Mouse (Mus musculus) midbrain, embryonic 14.5 days (tissue): ENCODE data around the gene Kif11. TPM values are rescaled to one million over a fixed set of nuclear protein-coding genes. Genes with fewer than 3 reads are reported as not detected.

Experiments
- ATAC-seq: fragments of 200-750 bp; cut with Nextera tagmentation; 2 replicates; pipeline ENCODE4 v1.8.0; 2017; ENCODE audit warnings: moderate number of reproducible peaks, moderate library complexity; ENCODE audit not compliant: low FRiP score, low TSS enrichment
- DNase-seq: peaks from one replicate; pipeline ENCODE4 v3.0.0-alpha.2; 2015
- H3K27ac ChIP-seq: fragments of 300-500 bp; sonication (generic); replicated peaks from 2 replicates; pipeline ENCODE4 v1.5.1; 2014; ENCODE audit warnings: mild to moderate bottlenecking, low read depth, low read length, moderate library complexity
- H3K27me3 ChIP-seq: fragments of 300-500 bp; sonication (generic); 2 replicates; pipeline ENCODE4 v1.6.1; 2014; ENCODE audit warnings: low read length, control low read depth, mixed read lengths; ENCODE audit not compliant: control insufficient read depth, insufficient read depth
- H3K36me3 ChIP-seq: fragments of 300-500 bp; sonication (generic); 2 replicates; pipeline ENCODE4 v1.6.1; 2014; ENCODE audit warnings: low read length, control low read depth; ENCODE audit not compliant: control insufficient read depth, insufficient read depth
- H3K4me1 ChIP-seq: fragments of 300-500 bp; sonication (generic); 2 replicates; pipeline ENCODE4 v1.6.1; 2014; ENCODE audit warnings: mild to moderate bottlenecking, antibody characterized with exemption, low read length, control low read depth; ENCODE audit not compliant: control insufficient read depth, insufficient read depth
- H3K4me2 ChIP-seq: fragments of 300-500 bp; sonication (generic); 2 replicates; pipeline ENCODE4 v1.6.1; 2014; ENCODE audit warnings: mild to moderate bottlenecking, low read length, moderate library complexity
- H3K4me3 ChIP-seq: fragments of 300-500 bp; sonication (generic); replicated peaks from 2 replicates; pipeline ENCODE4 v1.5.1; 2014; ENCODE audit warnings: low read depth, low read length
- H3K9ac ChIP-seq: fragments of 300-500 bp; sonication (generic); replicated peaks from 2 replicates; pipeline ENCODE4 v1.6.1; 2014; ENCODE audit warnings: mild to moderate bottlenecking, low read length, moderate library complexity
- H3K9me3 ChIP-seq: fragments of 300-500 bp; sonication (generic); 2 replicates; pipeline ENCODE4 v1.6.1; 2016; ENCODE audit warnings: low read length, control low read depth, mixed read lengths; ENCODE audit not compliant: control insufficient read depth
- WGBS: fragments of 180-500 bp; shearing (Covaris S2); extraction: QIAGEN DNeasy Blood & Tissue Kit; methylation state at CpG from one replicate; pipeline ENCODE4 v1.1.7; 2014; 5-methylcytosine and 5-hydroxymethylcytosine counted together
- polyA plus RNA-seq: library from polyadenylated mRNA; unstranded; fragments of >200 nt; fragmentation: Nextera tagmentation; extraction: Ambion mirVana; gene quantifications from 2 replicates; pipeline ENCODE4 v1.2.1, GENCODE M21; 2014

Gene Kif11
- polyA plus RNA-seq, 1 experiment from 2014 or later = 16.4 TPM

DNA sequence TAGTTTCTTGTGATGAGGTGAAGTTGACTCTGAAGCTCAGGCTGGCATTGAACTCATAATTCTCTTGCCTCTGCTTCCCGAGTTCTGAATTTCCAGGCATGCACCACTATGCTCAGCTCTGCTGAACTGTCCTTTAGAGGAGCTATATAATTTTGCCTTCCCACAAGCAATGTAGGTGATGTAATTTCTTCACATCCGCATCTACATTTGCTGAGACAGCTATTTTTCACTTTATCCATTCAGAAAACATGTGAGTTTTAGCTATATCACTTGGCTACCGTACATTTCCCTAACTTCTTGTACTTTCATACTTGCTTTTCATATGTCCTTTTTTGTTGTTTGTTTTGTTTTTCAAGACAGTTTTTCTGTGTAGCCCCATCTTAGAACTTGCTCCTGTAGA, 20.1 kb downstream of the Kif11 start:
- ATAC-seq = no peak
- Histone ChIP-seq H3K9me3 (no peaks in the 10 kb centered on the region), H3K9ac (no peak overlapping the region), H3K4me3 (no peak overlapping the region), H3K4me1 (no peaks in the 10 kb centered on the region), H3K36me3 (peaks cover 12% of the 10 kb centered on the region; the same call in 1 of the 2 replicates), H3K27me3 (no peaks in the 10 kb centered on the region), H3K4me2 (no peak overlapping the region), H3K27ac (no peak overlapping the region)
- no peak for DNase-seq
- WGBS = 97% methylated on average over 3 of the region's 3 CpGs

DNA sequence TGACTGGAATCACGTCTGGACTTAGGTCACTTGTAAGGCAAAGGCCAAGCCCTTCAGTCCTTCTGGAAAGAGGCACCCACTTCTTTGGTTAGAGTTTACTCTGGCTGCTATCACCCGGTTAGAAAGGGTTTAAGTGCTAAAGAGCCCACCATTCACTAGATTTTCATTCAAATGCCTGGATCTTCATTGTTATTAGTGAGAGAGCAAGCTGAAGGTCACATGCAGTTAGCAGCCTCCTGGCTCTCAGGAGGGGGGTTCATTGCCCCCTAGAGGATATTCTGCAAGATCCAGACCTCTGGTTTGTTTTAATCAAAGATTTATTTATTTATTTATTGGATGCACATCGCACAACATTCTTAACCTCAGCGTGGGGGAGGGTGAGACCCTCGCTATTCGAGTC, 24.7 kb downstream of the Kif11 start:
- ATAC-seq (no peak), DNase-seq (no peak)
- H3K27me3 ChIP-seq = no peaks in the 10 kb centered on the region
- H3K9me3 ChIP-seq = no peaks in the 10 kb centered on the region
- H3K9ac ChIP-seq = no peak overlapping the region
- 76% methylated on average over 6 of the region's 6 CpGs for WGBS
- H3K4me1 ChIP-seq = no peaks in the 10 kb centered on the region
- H3K36me3 ChIP-seq = peaks cover 8% of the 10 kb centered on the region; the same call in 1 of the 2 replicates
- no peak overlapping the region for H3K4me2 ChIP-seq
- H3K27ac ChIP-seq = no peak overlapping the region
- H3K4me3 ChIP-seq = no peak overlapping the region

DNA sequence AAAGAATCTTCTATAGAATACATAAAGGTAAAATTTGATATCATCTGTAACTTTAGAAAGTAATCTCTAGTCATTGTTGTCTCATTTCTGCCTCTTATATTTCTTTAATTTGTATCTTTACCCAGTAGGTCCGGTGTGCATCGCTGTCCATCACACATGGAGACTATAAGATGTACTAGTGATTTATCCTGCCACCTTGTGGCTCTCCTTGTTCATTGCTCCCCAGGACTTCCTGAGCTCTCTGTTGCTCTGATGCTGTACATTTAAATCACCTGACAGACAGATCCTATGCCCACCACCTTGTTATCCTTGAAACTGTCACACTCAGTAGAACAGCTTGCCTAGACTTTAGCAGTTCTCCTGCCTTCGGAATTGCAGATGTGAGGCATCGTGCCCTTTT, 42.1 kb downstream of the Kif11 start:
- H3K4me2 ChIP-seq = no peak overlapping the region
- H3K27ac ChIP-seq = no peak overlapping the region
- ATAC-seq (no peak), DNase-seq (peak; percentile 75)
- no peaks in the 10 kb centered on the region for H3K9me3 ChIP-seq
- H3K36me3 ChIP-seq = peaks cover 12% of the 10 kb centered on the region
- no peaks in the 10 kb centered on the region for H3K27me3 ChIP-seq
- WGBS = 89% methylated on average over 4 of the region's 4 CpGs
- no peak overlapping the region for H3K4me3 ChIP-seq
- no peak overlapping the region for H3K9ac ChIP-seq
- no peaks in the 10 kb centered on the region for H3K4me1 ChIP-seq

DNA sequence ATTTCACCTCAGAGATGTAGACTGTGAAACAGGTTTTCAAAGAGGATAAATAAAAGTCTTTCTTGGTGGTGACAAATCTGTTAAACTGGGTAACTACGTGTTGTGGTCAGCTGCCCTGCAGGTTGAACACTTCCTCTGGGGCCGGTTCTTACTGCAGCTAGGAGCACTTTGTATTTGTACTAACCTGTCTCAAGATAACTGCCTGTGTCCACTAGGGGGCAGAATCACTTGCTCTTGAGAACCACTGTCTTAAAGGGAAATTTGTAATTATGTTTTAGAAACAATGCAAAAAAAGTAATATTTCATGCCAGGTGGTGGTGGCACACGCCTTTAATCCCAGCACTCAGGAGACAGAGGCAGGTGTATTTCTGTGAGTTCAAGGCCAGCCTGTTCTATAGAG, 43.4 kb downstream of the Kif11 start:
- DNase-seq = peak; percentile 82
- no peaks in the 10 kb centered on the region for H3K9me3 ChIP-seq
- H3K4me3 ChIP-seq = no peak overlapping the region
- H3K4me1 ChIP-seq = no peaks in the 10 kb centered on the region
- 55% methylated on average over 3 of the region's 3 CpGs for WGBS
- no peak overlapping the region for H3K9ac ChIP-seq
- H3K27me3 ChIP-seq = no peaks in the 10 kb centered on the region
- H3K4me2 ChIP-seq = no peak overlapping the region
- H3K36me3 ChIP-seq = peaks cover 8% of the 10 kb centered on the region
- no peak overlapping the region for H3K27ac ChIP-seq
- ATAC-seq = no peak

DNA sequence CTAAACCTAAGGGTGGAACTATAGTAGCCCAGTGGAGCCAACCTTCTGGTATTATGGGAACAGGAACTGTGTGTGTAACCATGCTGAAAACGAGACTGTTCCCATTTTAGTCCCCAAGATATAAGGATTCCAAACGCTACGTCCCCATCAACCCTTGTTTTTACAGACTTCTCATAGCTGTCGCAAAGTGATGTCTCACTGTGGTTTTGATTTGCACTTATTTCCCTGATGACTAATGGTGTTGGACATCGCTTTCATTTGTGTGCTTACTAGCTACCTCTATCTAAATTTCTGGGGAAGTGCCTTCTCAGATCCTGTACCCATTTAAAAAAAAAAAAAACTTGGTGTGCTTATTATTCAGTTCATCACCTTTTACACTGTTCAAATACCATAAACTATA, 52.4 kb downstream of the Kif11 start:
- DNase-seq (no peak), ATAC-seq (no peak)
- no peak overlapping the region for H3K27ac ChIP-seq
- H3K9ac ChIP-seq = no peak overlapping the region
- no peaks in the 10 kb centered on the region for H3K36me3 ChIP-seq
- H3K4me2 ChIP-seq = no peak overlapping the region
- no peaks in the 10 kb centered on the region for H3K9me3 ChIP-seq
- H3K4me1 ChIP-seq = no peaks in the 10 kb centered on the region
- no peak overlapping the region for H3K4me3 ChIP-seq
- peaks cover 30% of the 10 kb centered on the region for H3K27me3 ChIP-seq
- WGBS = 84% methylated on average over 5 of the region's 5 CpGs

DNA sequence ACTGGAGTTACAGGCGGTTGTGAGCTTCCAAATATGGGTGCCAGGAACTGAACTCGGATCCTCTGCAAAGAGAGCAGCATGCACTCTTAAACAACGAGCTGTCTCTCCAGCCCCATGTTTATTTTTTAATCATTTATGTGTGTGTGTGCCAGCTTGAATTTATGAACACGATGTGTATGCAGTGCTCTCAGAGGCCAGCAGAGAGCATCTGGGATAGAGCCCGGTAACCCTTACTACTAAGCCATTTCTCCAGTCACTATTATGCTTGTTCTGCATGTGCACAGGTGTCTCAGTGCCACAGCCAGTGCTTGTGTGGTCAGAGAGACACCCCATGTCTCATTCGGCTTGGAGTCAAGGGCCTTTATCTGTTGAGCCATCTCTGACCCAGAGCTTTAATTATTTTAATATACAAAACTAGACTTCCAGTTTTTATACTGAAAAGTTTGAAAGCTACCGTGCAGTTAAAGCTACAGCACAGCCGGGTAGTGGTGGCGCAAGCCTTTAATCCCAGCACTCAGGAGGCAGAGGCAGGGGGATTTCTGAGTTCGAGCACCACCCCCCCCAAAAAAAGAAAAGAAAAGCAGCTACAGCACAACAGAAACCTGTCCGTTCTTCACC, 55.0 kb downstream of the Kif11 start:
- H3K4me1 ChIP-seq = 0 out of 2 replicates have a peak, but pooled peaks cover 10% of the 10 kb centered on the region
- H3K9me3 ChIP-seq = no peaks in the 10 kb centered on the region
- H3K4me2 ChIP-seq = no peak overlapping the region
- H3K27me3 ChIP-seq = peaks cover 56% of the 10 kb centered on the region
- no peak for DNase-seq
- 91% methylated on average over 11 of the region's 11 CpGs for WGBS
- H3K4me3 ChIP-seq = no peak overlapping the region
- no peak overlapping the region for H3K27ac ChIP-seq
- H3K36me3 ChIP-seq = no peaks in the 10 kb centered on the region
- no peak for ATAC-seq
- no peak overlapping the region for H3K9ac ChIP-seq

DNA sequence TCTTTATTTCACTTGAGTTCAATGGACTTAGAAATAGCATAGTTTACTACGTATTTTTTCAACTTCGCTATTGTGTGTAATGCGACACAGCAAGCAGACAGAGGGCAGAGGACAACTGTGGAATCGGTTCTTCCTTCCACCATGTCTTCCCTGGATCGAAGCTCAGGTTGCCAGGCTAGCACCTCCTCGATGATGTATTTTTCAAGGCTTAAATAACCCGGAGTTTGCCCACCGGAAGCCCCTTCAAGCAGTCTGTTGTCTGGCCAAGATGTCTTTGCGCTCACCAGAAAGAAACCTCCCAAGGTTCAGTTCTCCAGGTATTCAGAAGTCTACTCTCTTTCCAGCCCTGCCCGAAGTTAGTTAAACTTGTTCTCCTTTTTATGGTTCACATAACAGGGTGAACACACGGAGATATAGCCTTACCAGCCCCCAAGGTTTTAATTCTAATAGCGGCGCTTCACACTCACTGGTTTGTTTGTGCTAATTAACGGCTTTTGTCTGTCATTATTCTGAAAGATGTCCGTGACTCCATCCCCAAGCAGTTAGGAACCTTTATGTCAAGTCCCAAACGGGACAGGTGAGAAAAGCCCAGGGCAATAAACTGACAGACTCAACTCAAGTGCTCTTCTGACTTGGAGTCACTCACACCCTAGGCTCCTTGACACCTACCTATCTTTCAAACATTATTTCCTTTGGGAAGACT, 56.8 kb downstream of the Kif11 start:
- 20% methylated on average over 16 of the region's 16 CpGs for WGBS
- DNase-seq = no peak
- Histone ChIP-seq H3K27me3 (peaks cover 73% of the 10 kb centered on the region), H3K4me2 (no peak overlapping the region), H3K4me1 (0 out of 2 replicates have a peak, but pooled peaks cover 10% of the 10 kb centered on the region), H3K27ac (no peak overlapping the region), H3K9ac (no peak overlapping the region), H3K4me3 (no peak overlapping the region), H3K9me3 (no peaks in the 10 kb centered on the region), H3K36me3 (no peaks in the 10 kb centered on the region)
- ATAC-seq = no peak

DNA sequence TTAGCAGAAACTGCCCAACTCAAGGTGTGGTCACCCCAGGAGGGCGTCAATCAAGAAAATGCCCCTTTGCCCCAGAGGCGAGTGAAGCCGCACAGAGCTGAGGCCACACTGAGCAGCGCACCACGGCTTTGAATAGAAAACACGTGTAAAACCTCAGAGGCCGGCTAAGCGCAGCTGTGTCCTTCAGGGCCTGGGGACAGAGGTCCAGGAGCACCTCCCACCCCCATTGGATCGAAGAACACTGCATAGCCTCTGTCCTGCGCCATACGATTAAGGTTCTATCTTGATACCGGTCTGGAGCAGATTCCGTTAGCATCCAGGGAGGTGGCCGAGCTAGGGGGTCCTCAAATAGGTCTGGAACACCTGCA, 57.7 kb downstream of the Kif11 start:
- WGBS = 1% methylated on average over 14 of the region's 14 CpGs
- H3K9me3 ChIP-seq = no peaks in the 10 kb centered on the region
- no peak; the same call in 1 of the 2 replicates for ATAC-seq
- 0 out of 2 replicates have a peak, but pooled peaks cover 10% of the 10 kb centered on the region for H3K4me1 ChIP-seq
- H3K4me3 ChIP-seq = peak overlapping the region; percentile 35
- peak overlapping the region; percentile 54 for H3K4me2 ChIP-seq
- peak; percentile 29 for DNase-seq
- H3K27me3 ChIP-seq = peaks cover 78% of the 10 kb centered on the region
- H3K9ac ChIP-seq = no peak overlapping the region
- H3K36me3 ChIP-seq = no peaks in the 10 kb centered on the region
- H3K27ac ChIP-seq = no peak overlapping the region
